Mouse (Mus musculus) left cerebral cortex, adult 18-20 months (tissue): ENCODE data around the gene Atxn7. TPM values are rescaled to one million over a fixed set of nuclear protein-coding genes. Genes with fewer than 3 reads are reported as not detected.
"Not testable (repeated sequence)": the region's sequence is repeated elsewhere in the genome, so short reads cannot be mapped to it uniquely, and the experiment has no call there.

Source experiments
- DNase-seq, 2 experiments: peaks; one replicate each; pipeline ENCODE4 v3.0.0; 2021 to 2022; ENCODE audit warnings: low spot score in 2 of 2, mixed read lengths in 1 of 2
- long read RNA-seq, 2 experiments: library from polyadenylated mRNA; stranded (forward); transcript quantifications; one replicate each; pipeline ENCODE4 v2.0.0; 2021
- total RNA-seq, 2 experiments: library from RNA; stranded (reverse); gene quantifications; 2 replicates each; pipeline ENCODE4 v1.2.3; 2021

Atxn7 gene
- 10 to 100 TPM; 24.6 to 28.3 TPM for total RNA-seq
- long read RNA-seq, experiment 1, full-length matches to known transcripts = 2 of 10 reads
- long read RNA-seq, experiment 1, partial matches to known transcripts = 2 of 10 reads
- long read RNA-seq, experiment 1, other reads (novel, unspliced or antisense) = 6 of 10 reads
- long read RNA-seq, experiment 2, full-length matches to known transcripts = 2 of 5 reads
- long read RNA-seq, experiment 2, partial matches to known transcripts = 1 of 5 reads
- long read RNA-seq, experiment 2, other reads (novel, unspliced or antisense) = 2 of 5 reads

- peak; percentile 15 to 19 for DNase-seq
These were observed at the start of gene Atxn7, which contains the start of gene Thoc7 for GRCm38 (mm10) chr14:13961401-13962112. Atxn7 (plus strand) TSS chr14:13961440. Thoc7 (minus strand) TSS chr14:13961852.

- DNase-seq = no peak
These were observed 46.7 kb upstream of the Atxn7 start, which contains the start of gene Gm281 for GRCm38 (mm10) chr14:13914387-13915082. Gm281 (minus strand) TSS chr14:13914478.

- DNase-seq = no peak
These were observed 46.0 kb upstream of the Atxn7 start for GRCm38 (mm10) chr14:13915207-13915606.

GRCm38 (mm10) chr14:13917208-13917607 is 44.0 kb upstream of the Atxn7 start:
- no peak for DNase-seq

- peak; percentile 53 to 72 for DNase-seq
These were observed 43.6 kb upstream of the Atxn7 start for GRCm38 (mm10) chr14:13917630-13918029.

- DNase-seq = no peak
These were observed 27.8 kb upstream of the Atxn7 start for GRCm38 (mm10) chr14:13933290-13934051.

GRCm38 (mm10) chr14:13934052-13934371 is 27.2 kb upstream of the Atxn7 start:
- no peak for DNase-seq

GRCm38 (mm10) chr14:13944686-13945085 is 16.6 kb upstream of the Atxn7 start:
- DNase-seq = no peak

- no peak for DNase-seq
These were observed 12.9 kb upstream of the Atxn7 start for GRCm38 (mm10) chr14:13948345-13948744.

- no peak for DNase-seq
These were observed 10.8 kb upstream of the Atxn7 start for GRCm38 (mm10) chr14:13950401-13950800.

GRCm38 (mm10) chr14:13952151-13952550 is 9.1 kb upstream of the Atxn7 start:
- not testable (repeated sequence) for DNase-seq

GRCm38 (mm10) chr14:13960079-13960478 is 1.2 kb upstream of the Atxn7 start:
- DNase-seq = peak in 1 of 2 experiments; percentile 16

- DNase-seq = peak; percentile 62 to 63
These were observed 536 bp upstream of the Atxn7 start for GRCm38 (mm10) chr14:13960482-13961325.

GRCm38 (mm10) chr14:13962476-13962875 is 1.2 kb downstream of the Atxn7 start:
- DNase-seq = no peak

- DNase-seq = no peak
These were observed 2.3 kb downstream of the Atxn7 start for GRCm38 (mm10) chr14:13963527-13963926.

GRCm38 (mm10) chr14:13967607-13968006 is 6.4 kb downstream of the Atxn7 start:
- DNase-seq = no peak

- no peak for DNase-seq
These were observed 7.2 kb downstream of the Atxn7 start for GRCm38 (mm10) chr14:13968476-13968875.

- DNase-seq = no peak
These were observed 9.3 kb downstream of the Atxn7 start for GRCm38 (mm10) chr14:13970513-13970912.

- DNase-seq = no peak
These were observed 10.5 kb downstream of the Atxn7 start for GRCm38 (mm10) chr14:13971644-13972234.

GRCm38 (mm10) chr14:13977498-13977897 is 16.3 kb downstream of the Atxn7 start:
- DNase-seq = no peak
